Mouse (Mus musculus) C2C12 (cell line): ENCODE measurements at regions not wholly inside any gene's neighbourhood (a gene's known extent, or its start where the extent isn't known, plus 50 kb on each side); places are given as distances from the start of the nearest gene placed in this dataset.

Source experiments
- H3K27me3 ChIP-seq: one replicate; pipeline ENCODE4 v1.6.1; 2011; ENCODE audit not compliant: control insufficient read depth, insufficient read depth, insufficient read length
- H3K36me3 ChIP-seq: one replicate; pipeline ENCODE4 v1.6.1; 2011; ENCODE audit not compliant: control insufficient read depth, insufficient read depth
- H3K4me3 ChIP-seq: one replicate; pipeline ENCODE4 v1.5.1; 2011; ENCODE audit warnings: mild to moderate bottlenecking, control low read depth; ENCODE audit not compliant: poor library complexity, insufficient read depth, severe bottlenecking
- H3K79me2 ChIP-seq: one replicate; pipeline ENCODE4 v1.6.1; 2011; ENCODE audit not compliant: control insufficient read depth, insufficient read depth
- H3K79me3 ChIP-seq: one replicate; pipeline ENCODE4 v1.6.1; 2011; ENCODE audit warnings: low read depth, control low read depth
- H3ac ChIP-seq: one replicate; pipeline ENCODE3; 2011; ENCODE audit warnings: low read depth; ENCODE audit not compliant: control insufficient read depth, insufficient read length
- CEBPB ChIP-seq: IDR thresholded peaks from one replicate; pipeline ENCODE4 v1.6.1; 2011; ENCODE audit warnings: low read depth, mild to moderate bottlenecking, control low read depth, moderate library complexity
- CTCF ChIP-seq: IDR thresholded peaks from one replicate; pipeline ENCODE4 v1.5.1; 2011; ENCODE audit not compliant: control insufficient read depth, insufficient read depth, insufficient read length
- FOSL1 ChIP-seq: IDR thresholded peaks from one replicate; pipeline ENCODE4 v1.8.0; 2011; ENCODE audit warnings: mild to moderate bottlenecking, low read length; ENCODE audit not compliant: poor library complexity, insufficient read depth, severe bottlenecking
- MAX ChIP-seq: IDR thresholded peaks from one replicate; pipeline ENCODE4 v1.6.1; 2011; ENCODE audit warnings: mild to moderate bottlenecking, control low read depth
- MYOD1 ChIP-seq: IDR thresholded peaks from one replicate; pipeline ENCODE4 v1.6.1; 2011; ENCODE audit warnings: low read depth; ENCODE audit not compliant: control insufficient read depth, insufficient read length
- MYOG ChIP-seq: IDR thresholded peaks from one replicate; pipeline ENCODE4 v1.6.1; 2011; ENCODE audit not compliant: control insufficient read depth, insufficient read length; ENCODE audit errors: extremely low read depth
- USF1 ChIP-seq: IDR thresholded peaks from one replicate; pipeline ENCODE4 v1.6.1; 2011; ENCODE audit warnings: low read depth, mild to moderate bottlenecking, control low read depth, moderate library complexity

GRCm38 (mm10) chr1:128695936-128696335 is 103.8 kb upstream of the Cxcr4 start:
- no peaks in the 10 kb centered on the region for H3K27me3 ChIP-seq
- H3ac ChIP-seq: no peak overlapping the region
- TF ChIP-seq CEBPB (no peak), CTCF (no peak), MYOG (no peak), MYOD1 (no peak), FOSL1 (no peak), MAX (no peak), USF1 (no peak)
- no peaks in the 10 kb centered on the region for H3K79me2 ChIP-seq
- H3K79me3 ChIP-seq: no peaks in the 10 kb centered on the region
- no peaks in the 10 kb centered on the region for H3K36me3 ChIP-seq
- no peak overlapping the region for H3K4me3 ChIP-seq

GRCm38 (mm10) chr1:128692799-128693198 is 100.7 kb upstream of the Cxcr4 start:
- Histone ChIP-seq H3K79me2 (no peaks in the 10 kb centered on the region), H3K4me3 (no peak overlapping the region), H3K27me3 (no peaks in the 10 kb centered on the region), H3ac (no peak overlapping the region), H3K36me3 (no peaks in the 10 kb centered on the region), H3K79me3 (no peaks in the 10 kb centered on the region)
- TF ChIP-seq CTCF: no peak
- TF ChIP-seq MAX: no peak
- no peak for TF ChIP-seq FOSL1
- no peak for TF ChIP-seq MYOD1

GRCm38 (mm10) chr1:128692313-128692712 is 100.2 kb upstream of the Cxcr4 start:
- H3K4me3 ChIP-seq: no peak overlapping the region
- H3ac ChIP-seq: no peak overlapping the region
- no peaks in the 10 kb centered on the region for H3K27me3 ChIP-seq
- H3K36me3 ChIP-seq: no peaks in the 10 kb centered on the region
- no peaks in the 10 kb centered on the region for H3K79me2 ChIP-seq
- TF ChIP-seq MAX (no peak), MYOG (no peak)
- no peaks in the 10 kb centered on the region for H3K79me3 ChIP-seq

- TF ChIP-seq MYOD1: no peak
- TF ChIP-seq CEBPB: no peak
- H3ac ChIP-seq: no peak overlapping the region
- no peaks in the 10 kb centered on the region for H3K27me3 ChIP-seq
Measured at GRCm38 (mm10) chr1:128687236-128687927, 95.3 kb upstream of the Cxcr4 start.

GRCm38 (mm10) chr1:128685467-128686137 is 93.5 kb upstream of the Cxcr4 start:
- Histone ChIP-seq H3K27me3 (no peaks in the 10 kb centered on the region), H3K36me3 (no peaks in the 10 kb centered on the region), H3K4me3 (no peak overlapping the region), H3K79me2 (no peaks in the 10 kb centered on the region), H3K79me3 (no peaks in the 10 kb centered on the region), H3ac (no peak overlapping the region)
- TF ChIP-seq MYOD1: no peak
- TF ChIP-seq CEBPB: no peak
- TF ChIP-seq FOSL1: no peak
- TF ChIP-seq MAX: no peak
- no peak for TF ChIP-seq MYOG
- TF ChIP-seq CTCF: no peak
- TF ChIP-seq USF1: no peak

More at GRCm38 (mm10) chr1:128687236-128687927, 95.3 kb upstream of the Cxcr4 start:
- no peaks in the 10 kb centered on the region for H3K79me2 ChIP-seq
- H3K79me3 ChIP-seq: no peaks in the 10 kb centered on the region
- no peaks in the 10 kb centered on the region for H3K36me3 ChIP-seq
- no peak overlapping the region for H3K4me3 ChIP-seq

- Histone ChIP-seq H3K36me3 (no peaks in the 10 kb centered on the region), H3K79me3 (no peaks in the 10 kb centered on the region), H3K4me3 (no peak overlapping the region), H3ac (no peak overlapping the region), H3K79me2 (no peaks in the 10 kb centered on the region), H3K27me3 (no peaks in the 10 kb centered on the region)
- TF ChIP-seq MAX (no peak), MYOG (no peak), CTCF (no peak), FOSL1 (no peak), USF1 (no peak), MYOD1 (no peak), CEBPB (no peak)
Measured at GRCm38 (mm10) chr1:128682942-128683341, 90.8 kb upstream of the Cxcr4 start.
